Mouse (Mus musculus): Measurements from ENCODE around the gene Klrg2.

- TF ChIP-seq CTCF (conservative IDR thresholded peaks at IDR 0.05; ENCODE audit: insufficient read depth, insufficient read length, low read depth, low read length) = peak; percentile 31; the same call in 1 of the 2 replicates
- TF ChIP-seq POLR2A (IDR thresholded peaks at IDR 0.05; ENCODE audit: low read depth, low read length) = no peak
Observed at GRCm38 (mm10) chr6:38649545-38649944, 12.5 kb upstream of the Klrg2 start.
